Mouse (Mus musculus): ENCODE results near the gene Dlgap1.

- TF ChIP-seq CTCF (conservative IDR thresholded peaks at IDR 0.05; ENCODE audit: low read length) (no peak), POU5F1 (IDR thresholded peaks at IDR 0.05; ENCODE audit: borderline replicate concordance, low read length) (no peak), NANOG (IDR thresholded peaks at IDR 0.05; ENCODE audit: borderline replicate concordance, low read length) (no peak)
These were observed 876.1 kb downstream of the Dlgap1 start for GRCm38 (mm10) chr17:70844971-70845370.
